Mouse (Mus musculus) heart, adult 8-10 months (tissue): ENCODE data around the gene Tmem131. TPM values are rescaled to one million over a fixed set of nuclear protein-coding genes. Genes with fewer than 3 reads are reported as not detected.

Experiments used
- total RNA-seq, 4 experiments: library from RNA; stranded (reverse); gene quantifications; 2 replicates each; pipeline ENCODE4 v1.2.4; 2022

Gene Tmem131
- total RNA-seq, 4 experiments from 2014 or later: 23.0 to 31.0 (median 28.3) TPM

Other genes with a start within 250 kb of the Tmem131 start
- gene 4933424G06Rik, start 233.5 kb downstream of the Tmem131 start, total RNA-seq: not detected
- gene Actr1b, start 229.2 kb downstream of the Tmem131 start, total RNA-seq: 10 to 100 TPM; 84.9 to 97.9 (median 92.4) TPM
- gene Zap70, start 181.9 kb downstream of the Tmem131 start, total RNA-seq: under 1 TPM in 2 of 4 experiments, not detected in 2; 0.20 to 0.78 TPM
- under 1 TPM in 3 of 4 experiments, not detected in 1; 0.16 to 0.41 (median 0.29) TPM for gene Vwa3b, start 82.9 kb upstream of the Tmem131 start, total RNA-seq